Mouse (Mus musculus): ENCODE results near the gene Mrpl58. TPM values are rescaled to one million over a fixed set of nuclear protein-coding genes. Genes with fewer than 3 reads are reported as not detected.

Mrpl58 gene
- polyA plus RNA-seq, 2 experiments = 37.8 to 90.7 TPM

GRCm38 (mm10) chr11:115364136-115364535, 39.4 kb upstream of the Mrpl58 start:
- H3K27me3 ChIP-seq (ENCODE audit: control insufficient read depth, insufficient read depth, low read length) = peaks cover 26% of the 10 kb centered on the region
- no peak overlapping the region for H3K4me2 ChIP-seq (ENCODE audit: low read depth)
- no peak for TF ChIP-seq CTCF (IDR thresholded peaks at IDR 0.05; ENCODE audit: low read depth)
- no peak for TF ChIP-seq EP300 (IDR thresholded peaks at IDR 0.05; ENCODE audit: low read depth)
- H3K36me3 ChIP-seq (replicated peaks; ENCODE audit: control insufficient read depth, insufficient read depth, low read depth) = no peaks in the 10 kb centered on the region
- H3K27ac ChIP-seq = no peak overlapping the region
- H3K4me1 ChIP-seq (replicated peaks; ENCODE audit: control insufficient read depth in 2 of 2, insufficient read depth in 2 of 2, low read length in 1 of 2) = peaks cover 0 to 2% of the 10 kb centered on the region in 2 experiments; a peak in 1 of 4 replicates
- H3K4me3 ChIP-seq (ENCODE audit: insufficient read depth in 1 of 2, low read depth in 2 of 2, low read length in 2 of 2) = no peak overlapping the region
- ATAC-seq (ENCODE audit: insufficient read depth) (no peak), DNase-seq (ENCODE audit: low read depth in 3 of 3, low spot score in 3 of 3) (no peak)
- no peaks in the 10 kb centered on the region for H3K9me3 ChIP-seq (ENCODE audit: control insufficient read depth, low read length)
- WGBS (ENCODE audit: insufficient replicate concordance) = 67% methylated on average over 3 of the region's 3 CpGs
- H3K9ac ChIP-seq (replicated peaks) = no peak overlapping the region

DNA sequence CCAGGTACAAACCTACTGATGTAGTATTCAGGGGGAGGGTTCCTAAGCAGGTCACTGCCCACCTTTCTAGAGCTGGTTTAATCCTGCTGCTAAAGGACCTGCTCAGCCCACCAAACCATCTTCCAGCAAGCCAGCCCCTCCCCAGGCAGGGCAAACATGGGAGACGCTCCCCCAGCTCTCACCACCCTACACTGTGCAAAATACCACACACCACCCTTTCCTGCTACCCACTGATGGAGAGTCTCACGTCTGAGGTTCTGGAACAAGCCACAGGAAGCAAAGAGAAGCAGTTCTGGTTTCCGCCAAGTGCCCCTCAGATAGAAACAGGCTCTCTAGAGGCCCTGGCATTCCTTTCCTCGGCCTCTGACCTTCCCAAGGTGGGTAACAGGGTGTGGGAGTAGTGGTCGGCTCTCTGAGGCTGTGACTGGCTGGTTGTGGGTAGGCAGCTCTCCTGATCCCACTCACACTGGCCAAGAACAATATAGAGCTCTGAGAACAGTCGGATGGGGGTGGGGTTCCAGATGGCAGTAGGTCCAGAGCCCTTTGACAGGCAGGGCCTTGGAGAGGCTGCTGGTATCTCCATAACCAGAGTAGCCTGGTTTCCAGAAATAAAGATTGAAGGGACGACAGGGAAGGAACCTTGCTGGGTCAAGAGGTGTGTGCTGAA, 37.4 kb upstream of the Mrpl58 start:
- H3K4me3 ChIP-seq (ENCODE audit: insufficient read depth in 1 of 2, low read depth in 2 of 2, low read length in 2 of 2) = no peak overlapping the region
- no peaks in the 10 kb centered on the region for H3K36me3 ChIP-seq (replicated peaks; ENCODE audit: control insufficient read depth, insufficient read depth, low read depth)
- peaks cover 29% of the 10 kb centered on the region for H3K27me3 ChIP-seq (ENCODE audit: control insufficient read depth, insufficient read depth, low read length)
- H3K4me2 ChIP-seq (ENCODE audit: low read depth) = no peak overlapping the region
- DNase-seq (ENCODE audit: low read depth in 3 of 3, low spot score in 3 of 3) = no peak
- peaks cover 0 to 2% of the 10 kb centered on the region in 2 experiments; a peak in 1 of 4 replicates for H3K4me1 ChIP-seq (replicated peaks; ENCODE audit: control insufficient read depth in 2 of 2, insufficient read depth in 2 of 2, low read length in 1 of 2)
- WGBS (ENCODE audit: insufficient replicate concordance) = 12% methylated on average over 7 of the region's 7 CpGs
- TF ChIP-seq CTCF (IDR thresholded peaks at IDR 0.05; ENCODE audit: low read depth) (no peak), EP300 (IDR thresholded peaks at IDR 0.05; ENCODE audit: low read depth) (no peak)
- no peak overlapping the region for H3K27ac ChIP-seq
- H3K9ac ChIP-seq (replicated peaks) = no peak overlapping the region
- ATAC-seq (ENCODE audit: insufficient read depth) = no peak
- no peaks in the 10 kb centered on the region for H3K9me3 ChIP-seq (ENCODE audit: control insufficient read depth, low read length)

- no peak overlapping the region for H3K9ac ChIP-seq (replicated peaks)
- H3K4me3 ChIP-seq (ENCODE audit: insufficient read depth in 1 of 2, low read depth in 2 of 2, low read length in 2 of 2) = peak overlapping the region in 1 of 2 experiments; percentile 11; a peak in 1 of 4 replicates
- no peaks in the 10 kb centered on the region for H3K36me3 ChIP-seq (replicated peaks; ENCODE audit: control insufficient read depth, insufficient read depth, low read depth)
- TF ChIP-seq CTCF (IDR thresholded peaks at IDR 0.05; ENCODE audit: low read depth) (no peak), EP300 (IDR thresholded peaks at IDR 0.05; ENCODE audit: low read depth) (no peak)
- no peaks in the 10 kb centered on the region for H3K9me3 ChIP-seq (ENCODE audit: control insufficient read depth, low read length)
- WGBS (ENCODE audit: insufficient replicate concordance) = 5% methylated on average over 28 of the region's 28 CpGs
- H3K27ac ChIP-seq = no peak overlapping the region
- H3K27me3 ChIP-seq (ENCODE audit: control insufficient read depth, insufficient read depth, low read length) = peaks cover 29% of the 10 kb centered on the region
- DNase-seq (ENCODE audit: low read depth in 3 of 3, low spot score in 3 of 3) (no peak), ATAC-seq (ENCODE audit: insufficient read depth) (no peak)
- peaks cover 0 to 2% of the 10 kb centered on the region in 2 experiments; a peak in 1 of 4 replicates for H3K4me1 ChIP-seq (replicated peaks; ENCODE audit: control insufficient read depth in 2 of 2, insufficient read depth in 2 of 2, low read length in 1 of 2)
- H3K4me2 ChIP-seq (ENCODE audit: low read depth) = peak overlapping the region; percentile 52
Measured at GRCm38 (mm10) chr11:115366706-115367394, 36.7 kb upstream of the Mrpl58 start.

DNA sequence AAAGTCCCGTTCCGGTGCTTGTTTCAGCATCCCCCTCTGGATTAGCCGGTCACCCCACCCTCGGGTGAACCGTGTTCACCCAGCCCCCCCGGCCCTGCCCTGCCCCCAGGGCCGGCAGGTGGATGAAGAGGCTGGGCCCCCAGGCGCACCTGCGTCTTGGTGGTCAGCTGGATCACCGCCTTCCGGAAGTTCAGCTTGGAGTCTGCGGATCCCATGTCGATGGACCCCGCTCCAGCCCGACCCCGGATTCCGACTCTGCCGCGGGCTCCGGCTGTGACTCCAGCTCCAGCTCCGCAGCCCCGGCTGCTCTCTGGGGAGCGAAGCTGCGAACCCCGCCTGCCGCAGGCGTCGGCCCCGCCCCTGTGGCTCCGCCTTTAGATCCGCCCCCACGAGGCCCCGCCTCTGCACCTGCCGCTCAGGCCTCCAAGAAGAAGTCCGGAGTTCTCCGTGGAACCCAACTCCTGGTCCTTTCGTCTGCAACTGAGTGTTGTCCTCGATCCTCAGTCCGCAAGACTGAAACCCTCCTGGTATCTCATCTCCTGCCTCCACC, 36.1 kb upstream of the Mrpl58 start, which contains the start of gene Hid1:
Hid1 (minus strand) TSS at position 362 of the 550 bp plus-strand sequence.
- no peak within 1 kb of the TSS for H3K9ac ChIP-seq (replicated peaks)
- peaks cover 0 to 2% of the 10 kb centered on the region in 2 experiments; a peak in 1 of 4 replicates for H3K4me1 ChIP-seq (replicated peaks; ENCODE audit: control insufficient read depth in 2 of 2, insufficient read depth in 2 of 2, low read length in 1 of 2)
- no peak within 1 kb of the TSS for H3K27ac ChIP-seq
- H3K4me3 ChIP-seq (ENCODE audit: insufficient read depth in 1 of 2, low read depth in 2 of 2, low read length in 2 of 2) = peak within 1 kb of the TSS; percentile 11 to 43; a peak in 2 of 4 replicates
- under 1% methylated on average over 39 of the region's 39 CpGs for WGBS (ENCODE audit: insufficient replicate concordance)
- no peaks in the 10 kb centered on the region for H3K9me3 ChIP-seq (ENCODE audit: control insufficient read depth, low read length)
- H3K36me3 ChIP-seq (replicated peaks; ENCODE audit: control insufficient read depth, insufficient read depth, low read depth) = no peaks in the 10 kb centered on the region
- ATAC-seq (ENCODE audit: insufficient read depth) = 0 out of 2 replicates have a peak, but pooled peaks have one; percentile 43
- peak within 1 kb of the TSS; percentile 52 for H3K4me2 ChIP-seq (ENCODE audit: low read depth)
- TF ChIP-seq EP300 (IDR thresholded peaks at IDR 0.05; ENCODE audit: low read depth) (no peak), CTCF (IDR thresholded peaks at IDR 0.05; ENCODE audit: low read depth) (no peak)
- DNase-seq (ENCODE audit: low read depth in 3 of 3, low spot score in 3 of 3) = peak; percentile 25 to 48 (median 36)
- peaks cover 29% of the 10 kb centered on the region for H3K27me3 ChIP-seq (ENCODE audit: control insufficient read depth, insufficient read depth, low read length)

DNA sequence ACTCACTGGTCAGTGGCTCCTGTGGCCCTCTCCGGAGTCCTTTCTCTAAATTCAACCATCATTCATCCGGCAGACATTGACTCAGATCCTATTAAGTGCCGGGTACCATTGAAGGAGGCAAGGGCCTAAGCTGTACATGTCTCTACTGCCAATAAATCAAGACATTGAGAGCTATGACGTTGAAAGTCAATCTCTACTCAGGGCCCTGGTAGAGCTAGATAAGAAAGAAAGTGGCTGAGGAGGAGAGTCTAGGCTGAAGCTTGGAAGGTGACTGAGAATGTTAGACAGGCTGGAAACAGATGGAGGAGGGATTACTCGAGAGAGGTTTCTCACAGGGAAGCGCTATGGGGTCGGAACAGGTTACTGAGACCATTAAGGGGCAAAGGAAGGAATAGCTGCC, 33.2 kb upstream of the Mrpl58 start:
- WGBS (ENCODE audit: insufficient replicate concordance) = 34% methylated on average over 7 of the region's 7 CpGs
- Histone ChIP-seq H3K9me3 (ENCODE audit: control insufficient read depth, low read length) (no peaks in the 10 kb centered on the region), H3K9ac (replicated peaks) (no peak overlapping the region), H3K4me2 (ENCODE audit: low read depth) (no peak overlapping the region), H3K27ac (no peak overlapping the region), H3K36me3 (replicated peaks; ENCODE audit: control insufficient read depth, insufficient read depth, low read depth) (no peaks in the 10 kb centered on the region), H3K4me3 (ENCODE audit: insufficient read depth in 1 of 2, low read depth in 2 of 2, low read length in 2 of 2) (no peak overlapping the region), H3K27me3 (ENCODE audit: control insufficient read depth, insufficient read depth, low read length) (peaks cover 49% of the 10 kb centered on the region), H3K4me1 (replicated peaks; ENCODE audit: control insufficient read depth in 2 of 2, insufficient read depth in 2 of 2, low read length in 1 of 2) (peaks cover 0 to 2% of the 10 kb centered on the region in 2 experiments; a peak in 1 of 4 replicates)
- no peak for ATAC-seq (ENCODE audit: insufficient read depth)
- TF ChIP-seq EP300 (IDR thresholded peaks at IDR 0.05; ENCODE audit: low read depth) (no peak), CTCF (IDR thresholded peaks at IDR 0.05; ENCODE audit: low read depth) (no peak)
- DNase-seq (ENCODE audit: low read depth in 3 of 3, low spot score in 3 of 3) = no peak

All from liver, embryonic 14.5 days (tissue).